Mouse (Mus musculus) kidney, adult 2 months (tissue): Measurements from ENCODE around the gene Npl.

Experiments
- CTCF ChIP-seq: fragments of 200-500 bp; conservative IDR thresholded peaks from 2 replicates; pipeline ENCODE4 v1.5.1; 2011; ENCODE audit warnings: low read depth, mild to moderate bottlenecking, control low read depth, low read length, moderate library complexity, mixed read lengths; ENCODE audit not compliant: insufficient read depth, insufficient read length
- POLR2A ChIP-seq: fragments of 200-500 bp; IDR thresholded peaks from one replicate; pipeline ENCODE4 v1.6.1; 2011; ENCODE audit warnings: low read depth, low read length, control low read depth

GRCm38 (mm10) chr1:153540753-153541152 lies 9.1 kb downstream of the Npl start:
- TF ChIP-seq POLR2A (no peak), CTCF (no peak)
